Mouse (Mus musculus): ENCODE data around the gene Gnaz.
"Not testable (repeated sequence)": the region's sequence is repeated elsewhere in the genome, so short reads cannot be mapped to it uniquely, and the experiment has no call there.

The Gnaz gene

GRCm38 (mm10) chr10:75031345-75032114 lies 64.6 kb downstream of the Gnaz start:
- DNase-seq: no peak

- peak; percentile 49 for DNase-seq
Measured at GRCm38 (mm10) chr10:75032395-75032794, 65.4 kb downstream of the Gnaz start, which contains the start of gene Rsph14. TSS of gene Rsph14 (minus strand) at chr10:75032586.

- peak; percentile 74 for DNase-seq
Measured at GRCm38 (mm10) chr10:75036883-75037379, 70.0 kb downstream of the Gnaz start, which contains the start of gene Rab36. TSS of gene Rab36 (plus strand) at chr10:75037058.

DNA sequence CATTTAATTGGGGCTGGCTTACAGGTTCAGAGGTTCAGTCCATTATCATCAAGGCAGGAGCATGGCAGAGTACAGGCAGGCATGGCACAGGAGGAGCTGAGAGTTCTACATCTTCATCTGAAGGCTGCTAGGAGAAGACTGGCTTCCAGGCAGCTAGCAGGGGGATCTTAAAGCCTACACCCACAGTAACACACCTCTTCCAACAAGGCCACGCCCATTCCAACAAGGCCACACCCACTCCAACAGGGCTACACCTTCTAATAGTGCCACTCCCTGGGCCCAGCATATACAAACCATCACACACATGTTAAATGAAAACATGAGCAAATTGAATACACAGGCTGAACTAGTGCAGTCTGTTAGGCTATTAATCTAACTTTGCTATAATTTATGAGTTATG lies 75.1 kb downstream of the Gnaz start:
- DNase-seq: not testable (repeated sequence)

DNA sequence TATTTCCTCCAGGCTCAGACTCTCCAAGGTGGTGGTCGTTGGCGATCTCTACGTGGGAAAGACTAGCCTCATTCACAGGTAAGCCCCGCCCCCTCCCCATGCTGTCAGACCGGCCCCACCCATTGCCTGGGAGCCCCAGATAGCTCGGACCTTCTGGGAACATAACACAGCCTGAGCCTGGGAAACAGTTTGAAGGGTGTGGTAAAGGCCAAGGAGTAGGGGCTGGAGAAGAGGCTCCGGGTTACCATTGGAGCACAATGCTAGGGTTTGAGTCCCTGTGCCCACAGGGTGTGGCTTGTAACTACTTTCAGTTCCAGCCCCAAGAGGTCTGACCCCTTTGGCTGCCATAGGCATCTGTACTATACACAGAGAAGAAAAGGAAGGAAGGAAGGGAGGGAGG lies 77.5 kb downstream of the Gnaz start:
- DNase-seq: no peak

DNA sequence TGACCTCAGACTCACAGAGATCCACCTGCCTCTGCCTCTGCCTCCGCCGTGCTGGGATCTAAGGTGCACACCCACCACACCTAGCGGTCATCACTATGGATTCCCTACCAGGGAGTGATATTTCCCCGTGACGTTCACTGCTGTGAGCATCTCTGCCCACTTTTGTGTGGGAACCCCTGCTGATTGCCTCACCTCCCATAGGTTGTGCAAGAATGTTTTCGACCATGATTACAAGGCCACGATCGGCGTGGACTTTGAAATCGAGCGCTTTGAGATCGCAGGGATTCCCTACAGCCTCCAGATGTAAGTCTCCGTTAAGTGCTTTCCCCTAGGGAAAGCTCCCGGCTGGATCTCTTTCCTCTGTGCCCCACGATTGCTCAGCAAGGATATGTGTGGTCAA lies 78.9 kb downstream of the Gnaz start:
- DNase-seq: no peak

DNA sequence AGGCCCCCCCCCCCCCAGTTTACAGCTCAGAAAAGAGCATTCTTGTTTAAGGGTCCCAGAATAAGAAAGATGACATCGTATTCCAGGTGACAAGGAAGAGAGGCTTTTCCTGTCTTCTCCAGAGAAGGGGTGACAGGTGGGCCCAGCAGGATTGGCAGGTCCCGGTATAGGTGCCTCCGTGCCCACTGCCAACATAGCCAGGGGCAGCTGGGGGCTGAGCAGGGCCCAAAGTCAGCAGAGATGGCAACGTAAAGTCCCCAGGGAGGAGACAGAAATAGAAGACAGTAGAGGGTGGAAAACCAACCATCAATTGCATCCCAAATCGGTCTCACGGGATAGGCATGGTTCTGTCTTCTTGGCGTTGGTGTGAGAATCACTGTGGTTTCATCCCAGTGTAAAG lies 81.7 kb downstream of the Gnaz start:
- DNase-seq: no peak

- no peak for DNase-seq
Measured at GRCm38 (mm10) chr10:75051364-75052074, 84.5 kb downstream of the Gnaz start.

DNA sequence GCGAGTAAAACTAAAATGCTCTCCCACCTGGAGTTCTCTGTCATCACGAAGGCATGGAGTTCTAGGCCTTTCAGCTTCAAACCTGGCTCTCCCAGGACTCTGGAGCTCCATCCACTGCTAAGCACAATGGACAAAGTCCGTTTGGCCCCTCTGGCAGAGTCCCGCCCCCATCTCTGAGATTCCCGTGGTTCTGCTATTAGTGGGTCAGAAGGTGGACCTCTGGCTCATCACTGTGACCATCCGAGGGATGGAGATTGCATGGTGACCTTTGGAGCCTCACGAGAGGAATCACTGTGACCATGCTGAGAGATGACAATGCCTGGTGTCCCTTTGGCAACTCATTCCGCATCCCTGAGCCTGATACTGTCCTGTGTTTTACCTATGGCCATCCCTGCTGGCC lies 85.9 kb downstream of the Gnaz start:
- no peak for DNase-seq

- DNase-seq: no peak
Measured at GRCm38 (mm10) chr10:75053655-75054054, 86.7 kb downstream of the Gnaz start.

DNA sequence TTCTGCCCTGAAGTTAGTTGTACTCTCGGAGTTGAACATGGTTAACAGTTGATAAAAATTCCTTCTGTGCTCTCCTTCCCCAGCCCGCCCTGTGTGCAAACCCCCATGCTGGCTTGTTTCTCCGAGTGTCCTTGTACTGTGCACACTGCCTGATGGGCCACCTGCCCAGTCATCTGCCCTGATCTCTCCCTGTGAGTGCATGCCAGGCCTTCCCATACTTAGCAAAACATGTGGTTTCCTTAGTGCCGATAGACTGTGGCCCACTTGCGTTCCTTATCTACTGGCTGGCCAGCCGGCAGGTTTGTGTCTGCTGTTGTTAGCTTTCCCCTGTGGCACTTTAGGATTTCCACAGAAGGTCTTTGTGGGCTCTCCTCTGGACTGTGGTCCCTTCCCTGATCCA lies 87.1 kb downstream of the Gnaz start:
- DNase-seq: no peak

DNA sequence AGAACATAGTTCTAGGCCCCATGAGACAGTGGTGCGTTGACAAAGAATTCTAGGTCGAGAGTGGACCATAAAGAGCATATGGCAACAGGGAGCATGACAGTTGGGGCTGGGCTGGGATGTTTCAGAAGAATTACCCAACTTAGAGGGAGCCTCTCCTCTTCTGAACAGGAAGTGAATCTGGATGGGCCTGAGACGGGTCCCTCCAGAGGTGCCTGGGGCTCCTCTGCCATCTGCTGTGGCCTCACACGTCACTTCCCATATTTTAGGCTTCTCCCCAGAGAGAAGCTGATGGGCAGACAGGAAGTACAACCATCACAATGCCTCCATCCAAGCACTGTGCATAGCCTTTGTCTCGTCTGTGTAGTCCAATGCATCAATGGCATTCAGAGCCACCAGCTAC lies 88.7 kb downstream of the Gnaz start:
- no peak for DNase-seq

DNA sequence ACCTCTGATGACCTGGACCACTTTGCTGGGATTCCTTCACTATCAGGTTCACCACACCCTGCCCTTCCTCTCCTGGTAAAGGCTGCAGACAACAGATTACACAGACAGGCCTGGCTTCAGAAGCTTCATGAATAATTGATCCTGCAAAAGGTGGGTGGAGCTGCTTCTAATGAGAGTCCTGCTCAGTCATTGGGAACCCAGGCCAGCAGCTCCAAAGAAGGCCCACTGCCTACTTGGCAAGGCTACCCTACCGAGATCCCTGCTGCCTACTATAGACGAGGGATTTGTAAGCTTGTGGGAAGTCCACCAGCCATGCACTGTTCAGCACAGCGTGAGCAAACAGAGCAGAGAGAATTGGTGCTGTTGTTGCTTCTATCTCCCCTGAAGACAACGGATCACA lies 89.3 kb downstream of the Gnaz start:
- no peak for DNase-seq

- DNase-seq: no peak
Measured at GRCm38 (mm10) chr10:75058336-75058735, 91.4 kb downstream of the Gnaz start.

DNA sequence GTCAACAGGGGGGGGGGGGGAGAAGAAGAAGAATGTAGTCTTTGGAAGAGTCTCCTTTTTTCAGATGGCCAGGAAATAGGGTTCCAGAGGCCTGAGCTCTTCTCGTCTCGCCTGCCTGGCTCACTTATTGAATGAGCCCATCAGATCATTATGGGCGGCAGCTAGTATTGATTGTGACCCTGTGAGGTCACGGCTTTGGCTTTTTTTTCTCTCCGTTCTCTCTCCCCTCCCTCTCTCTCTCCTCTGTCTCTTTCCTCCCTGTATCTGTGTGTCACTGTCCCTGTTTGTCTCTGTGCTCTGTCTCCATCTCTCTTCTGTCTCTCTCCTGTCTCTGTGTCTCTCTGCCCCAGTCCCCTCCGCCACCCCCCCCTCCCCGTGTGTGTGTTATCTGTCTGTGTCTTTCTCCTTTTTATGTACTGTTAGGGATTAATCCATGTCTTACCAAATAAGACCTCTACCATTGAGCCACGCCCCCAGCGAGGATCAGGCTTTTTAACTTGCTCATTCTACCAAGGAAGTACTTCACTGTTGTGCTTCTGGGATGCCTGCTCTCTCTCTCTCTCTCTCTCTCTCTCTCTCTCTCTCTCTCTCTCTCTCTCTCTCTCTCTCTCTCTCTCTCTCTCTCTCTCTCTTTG lies 91.9 kb downstream of the Gnaz start:
- DNase-seq: no peak

DNA sequence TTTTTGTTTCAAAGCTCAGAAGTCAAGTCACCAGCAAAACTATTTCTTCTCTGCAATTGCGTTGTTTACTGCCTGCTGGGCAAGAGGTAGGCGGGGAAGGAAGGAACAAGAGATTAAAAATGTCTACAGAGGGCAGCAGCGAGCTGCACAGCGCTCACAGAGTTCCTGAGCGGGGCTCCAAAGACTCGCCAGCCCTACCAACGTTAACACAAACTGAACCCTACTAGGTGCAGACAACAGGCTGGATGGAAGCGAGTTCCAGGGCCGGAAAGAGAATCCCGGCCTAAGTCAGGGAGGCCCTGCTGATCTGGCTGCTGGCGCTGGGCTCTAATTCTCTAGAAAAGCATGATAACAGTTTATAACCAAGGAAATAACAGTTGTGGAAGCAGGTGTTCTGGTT lies 92.4 kb downstream of the Gnaz start:
- peak; percentile 70 for DNase-seq

GRCm38 (mm10) chr10:75060217-75060842 lies 93.4 kb downstream of the Gnaz start, which contains the start of gene Bcr:
TSS of gene Bcr (plus strand) at chr10:75060592.
- DNase-seq: peak; percentile 76

DNA sequence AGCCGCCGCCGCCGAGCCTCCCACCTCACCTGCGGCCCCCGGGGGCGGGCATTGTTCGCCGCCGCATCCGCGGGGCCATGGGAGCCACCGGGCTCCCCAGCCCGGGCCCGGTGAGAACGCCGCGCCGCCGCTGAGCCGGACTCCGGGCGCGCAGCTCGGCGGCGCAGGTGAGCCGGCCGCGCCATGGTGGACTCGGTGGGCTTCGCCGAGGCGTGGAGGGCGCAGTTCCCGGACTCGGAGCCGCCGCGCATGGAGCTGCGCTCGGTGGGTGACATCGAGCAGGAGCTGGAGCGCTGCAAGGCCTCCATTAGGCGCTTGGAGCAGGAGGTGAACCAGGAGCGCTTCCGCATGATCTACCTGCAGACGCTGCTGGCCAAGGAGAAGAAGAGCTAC lies 93.9 kb downstream of the Gnaz start:
- DNase-seq: peak; percentile 32

GRCm38 (mm10) chr10:75061341-75062188 lies 94.6 kb downstream of the Gnaz start:
- DNase-seq: no peak

GRCm38 (mm10) chr10:75062189-75062561 lies 95.2 kb downstream of the Gnaz start:
- no peak for DNase-seq

- no peak for DNase-seq
Measured at GRCm38 (mm10) chr10:75062621-75063020, 95.6 kb downstream of the Gnaz start.

GRCm38 (mm10) chr10:75063301-75063965 lies 96.5 kb downstream of the Gnaz start:
- no peak for DNase-seq
